Mouse (Mus musculus) adrenal gland, adult 2 months (tissue): Measurements from ENCODE around the gene Rtkn2. TPM values are rescaled to one million over a fixed set of nuclear protein-coding genes. Genes with fewer than 3 reads are reported as not detected.

Experiments used
- DNase-seq: peaks from one replicate; pipeline ENCODE4 v3.0.0; 2021
- polyA plus RNA-seq: library from polyadenylated mRNA; depleted of rRNA; stranded (reverse); fragments of >200 nt; gene quantifications from 2 replicates; pipeline ENCODE4 v1.2.3, GENCODE M21; 2012
- total RNA-seq, 2 experiments: library from RNA; stranded (reverse); gene quantifications; 2 replicates each; pipeline ENCODE4 v1.2.3; 2021

Gene Rtkn2
- total and polyA plus RNA-seq, 3 experiments, result 0.14 to 0.26 TPM; not detected in 1

- no peak for DNase-seq
These were observed 16.8 kb downstream of the Rtkn2 start for GRCm38 (mm10) chr10:67996171-67996570.

GRCm38 (mm10) chr10:67998116-67998635, 18.8 kb downstream of the Rtkn2 start:
- peak; percentile 51 for DNase-seq

- no peak for DNase-seq
These were observed 19.8 kb downstream of the Rtkn2 start for GRCm38 (mm10) chr10:67999170-67999569.

- no peak for DNase-seq
These were observed 22.1 kb downstream of the Rtkn2 start for GRCm38 (mm10) chr10:68001456-68001855.

DNA sequence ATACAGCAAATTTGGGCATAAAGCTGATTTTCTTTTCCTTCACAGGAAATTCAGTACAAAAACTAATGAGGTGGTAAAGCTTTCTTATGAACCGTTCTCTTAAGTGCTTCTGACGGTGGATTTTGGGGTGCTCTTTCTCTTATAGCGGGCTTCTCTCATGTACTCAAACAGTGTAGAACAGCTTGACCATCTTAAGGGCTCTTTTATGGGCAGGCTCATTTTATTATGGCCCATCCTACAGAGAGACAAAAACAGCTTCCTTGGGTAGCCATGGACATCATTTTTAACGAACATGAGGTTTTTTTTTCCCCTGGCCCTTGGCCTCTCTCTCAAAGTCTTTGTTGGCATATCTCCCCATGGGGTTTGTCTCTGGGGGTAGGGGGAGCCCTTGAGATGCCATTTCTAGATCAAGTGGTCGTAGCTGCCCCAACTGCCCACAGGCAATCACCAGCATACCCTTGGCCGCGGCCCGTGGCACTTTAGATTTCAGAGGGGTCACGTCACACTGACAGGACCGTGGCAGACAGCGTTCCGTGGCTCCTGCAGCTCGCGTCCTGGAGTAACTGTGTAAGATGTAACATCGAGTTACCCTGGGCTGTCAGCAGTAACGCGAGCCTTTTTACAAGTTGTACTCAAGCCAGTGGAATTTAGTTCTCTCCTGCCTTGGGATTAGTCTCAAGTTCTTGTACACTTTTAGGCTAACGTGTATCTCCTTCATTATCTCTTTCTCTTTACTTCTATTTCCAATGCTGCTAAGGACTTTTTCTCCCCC, 24.5 kb downstream of the Rtkn2 start:
- DNase-seq, result no peak

DNA sequence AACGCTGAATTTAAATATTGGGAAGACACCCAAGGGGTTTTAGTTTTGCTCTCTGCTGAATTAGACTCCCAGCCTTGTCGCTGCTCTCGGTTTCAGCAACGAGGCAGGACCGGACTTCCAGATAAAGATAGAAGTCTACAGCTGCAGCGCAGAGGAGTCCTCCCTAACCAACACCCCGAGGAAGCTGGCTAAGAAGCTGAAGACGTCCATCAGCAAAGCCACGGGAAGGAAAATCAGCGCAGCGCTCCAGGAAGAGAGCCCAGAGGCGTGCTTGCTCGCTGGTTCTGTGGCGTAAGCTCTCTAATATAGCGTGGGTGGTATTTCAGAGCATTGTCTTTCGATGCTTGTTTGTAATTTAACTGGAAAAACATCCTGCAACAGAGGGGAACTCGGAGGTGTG, 26.0 kb downstream of the Rtkn2 start:
- no peak for DNase-seq

DNA sequence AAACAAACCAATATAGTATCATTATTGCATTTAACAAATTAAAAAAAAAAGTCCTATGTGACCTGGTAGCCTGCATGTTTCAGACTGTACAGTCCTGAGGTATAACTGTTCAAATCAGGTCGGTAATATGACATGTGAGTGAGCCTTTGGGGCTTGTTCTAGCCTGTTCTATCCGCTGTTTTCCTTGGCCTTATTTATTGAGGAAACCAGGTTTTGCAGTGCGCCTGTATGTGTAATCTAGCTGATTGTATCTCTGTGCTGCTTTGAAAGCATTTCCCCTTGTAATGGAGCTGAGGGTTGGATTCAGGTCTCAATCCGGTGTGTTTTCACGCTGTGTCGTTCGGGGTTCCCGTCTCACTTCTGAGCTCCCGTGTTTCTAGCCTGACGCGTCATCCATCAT, 27.1 kb downstream of the Rtkn2 start:
- DNase-seq, result no peak

- DNase-seq, result no peak
These were observed 27.7 kb downstream of the Rtkn2 start for GRCm38 (mm10) chr10:68007103-68007502.

GRCm38 (mm10) chr10:68008198-68008955, 29.0 kb downstream of the Rtkn2 start:
- DNase-seq, result peak; percentile 60

GRCm38 (mm10) chr10:68009301-68009700, 29.9 kb downstream of the Rtkn2 start:
- DNase-seq, result no peak

GRCm38 (mm10) chr10:68009867-68010266, 30.5 kb downstream of the Rtkn2 start:
- no peak for DNase-seq

- DNase-seq, result peak; percentile 22
These were observed 33.8 kb downstream of the Rtkn2 start for GRCm38 (mm10) chr10:68013137-68013536.

DNA sequence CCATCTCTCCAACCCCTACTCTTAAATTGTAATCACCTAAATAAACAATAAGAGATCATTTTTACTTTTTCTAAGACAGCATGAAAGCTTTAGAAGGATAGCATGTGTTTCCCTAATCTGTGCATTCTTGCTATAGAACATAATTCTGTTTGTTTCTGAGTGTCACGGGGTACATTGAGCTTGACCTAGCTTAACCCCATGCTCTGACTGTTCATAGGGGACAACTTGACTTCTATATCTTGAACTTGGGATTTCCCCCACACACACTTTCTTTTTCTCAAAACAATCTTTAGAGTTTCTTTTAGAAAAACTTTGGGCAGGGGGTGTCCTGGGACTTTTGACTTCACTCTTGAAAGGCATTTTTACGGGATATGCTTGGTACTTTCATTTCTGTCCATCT, 41.4 kb downstream of the Rtkn2 start:
- DNase-seq, result no peak

GRCm38 (mm10) chr10:68025660-68026059, 46.3 kb downstream of the Rtkn2 start:
- no peak for DNase-seq

DNA sequence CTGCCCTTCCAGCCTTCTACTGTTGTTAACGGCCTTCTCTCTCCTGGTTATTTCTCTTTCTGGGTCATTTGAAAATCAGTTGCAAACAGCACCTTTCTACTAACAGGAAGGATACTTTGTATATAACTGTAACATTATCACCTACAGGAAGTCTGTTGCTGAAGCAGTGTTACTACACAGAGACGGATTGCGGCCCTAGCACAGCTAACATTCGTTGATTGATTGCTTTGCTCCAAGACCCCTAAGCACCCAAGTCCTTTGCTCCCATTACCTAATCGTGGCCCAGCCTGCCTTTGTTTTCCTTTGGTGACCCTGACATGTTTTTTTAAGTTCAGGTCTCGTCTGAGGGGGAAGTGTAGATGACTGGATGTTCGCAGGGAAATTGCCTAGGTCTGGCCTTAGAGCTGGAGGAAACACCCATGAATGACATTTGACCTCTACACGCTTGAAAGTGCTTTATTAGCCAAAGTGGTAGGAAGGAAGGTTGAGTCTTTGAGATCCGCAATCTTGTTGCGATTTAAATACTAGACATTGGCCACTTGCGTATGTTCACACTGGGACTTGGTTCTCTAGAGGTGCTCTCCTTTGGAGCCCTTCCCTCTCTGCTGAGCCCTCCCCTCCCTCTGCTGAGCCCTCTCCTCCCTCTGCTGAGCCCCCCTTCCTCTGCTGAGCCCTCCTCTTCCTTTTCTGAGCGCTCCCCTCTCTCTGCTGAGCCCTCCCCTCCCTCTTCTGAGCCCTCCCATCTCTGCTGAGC, 49.1 kb downstream of the Rtkn2 start:
- no peak for DNase-seq

DNA sequence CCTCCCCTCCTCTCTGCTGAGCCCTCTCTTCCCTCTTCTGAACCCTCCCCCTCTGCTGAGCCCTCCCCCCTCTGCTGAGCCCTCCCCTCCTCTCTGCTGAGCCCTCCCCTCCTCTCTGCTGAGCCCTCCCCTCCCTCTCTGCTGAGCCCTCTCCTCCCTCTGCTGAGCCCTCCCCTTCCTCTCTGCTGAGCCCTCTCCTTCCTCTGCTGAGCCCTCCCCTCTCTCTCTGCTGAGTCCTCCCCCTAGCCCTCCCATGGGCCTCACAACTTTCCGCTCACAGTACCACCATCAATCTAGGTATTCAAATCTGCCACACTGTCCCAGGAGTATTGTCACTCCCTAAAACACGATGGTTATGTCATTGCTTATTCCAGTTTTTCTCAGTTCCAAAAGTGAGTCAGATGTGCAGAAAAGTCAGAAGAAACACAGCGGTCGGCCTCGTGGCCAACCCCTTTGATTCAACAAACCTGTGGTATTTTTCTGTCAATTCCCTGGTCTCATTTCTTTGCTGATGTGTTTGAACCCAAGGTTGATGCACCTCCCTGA, 49.8 kb downstream of the Rtkn2 start:
- no peak for DNase-seq

DNA sequence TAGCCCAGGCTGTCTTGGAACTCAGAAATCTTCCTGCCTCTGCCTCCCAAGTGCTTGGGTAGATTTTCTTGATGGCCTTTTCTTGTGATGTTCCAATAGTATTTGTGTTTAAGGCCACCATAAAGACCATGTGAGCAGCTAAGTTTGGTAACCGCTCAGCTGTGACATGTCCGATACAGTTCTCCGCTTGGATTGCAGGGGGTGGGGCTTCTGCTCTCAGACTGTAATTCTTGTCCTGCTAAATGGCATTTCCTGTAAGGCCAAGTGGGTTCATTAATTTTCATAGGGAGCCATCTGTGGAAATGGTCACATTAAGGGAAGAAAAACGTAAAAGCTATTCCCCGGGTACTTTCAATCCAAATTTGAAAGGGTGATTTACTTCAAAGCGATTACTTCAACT, 50.7 kb downstream of the Rtkn2 start:
- DNase-seq, result no peak

DNA sequence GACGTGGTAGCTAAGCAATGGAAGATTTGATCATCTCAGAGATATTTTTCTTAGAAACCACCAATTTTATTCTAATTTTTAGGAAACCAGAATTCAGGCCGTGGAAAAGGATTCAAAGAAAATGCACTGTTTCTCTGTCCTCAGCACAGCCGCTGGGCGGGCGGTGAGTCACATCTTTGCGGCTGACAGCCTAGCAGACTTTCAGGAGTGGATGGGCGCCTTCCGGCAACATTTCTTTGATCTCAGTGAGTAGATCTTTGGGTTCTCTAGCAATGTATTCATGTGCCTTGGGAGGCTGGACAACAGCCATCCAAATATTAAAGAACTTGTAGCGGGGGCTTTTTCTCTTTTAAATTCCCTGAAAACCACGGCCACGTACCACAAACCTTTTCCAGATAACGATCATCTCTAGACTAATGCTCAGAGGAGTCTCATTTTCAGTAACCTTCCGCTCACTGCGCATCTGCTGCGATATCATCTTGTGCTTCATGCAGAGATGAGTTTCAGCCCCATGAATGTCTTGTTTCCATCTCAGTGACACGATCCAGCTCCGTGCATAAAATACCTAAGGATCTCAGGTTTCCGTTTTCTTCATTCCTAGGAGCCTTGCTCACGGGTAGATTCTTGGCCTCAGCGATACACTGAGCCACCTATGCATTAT, 56.5 kb downstream of the Rtkn2 start:
- DNase-seq, result no peak

DNA sequence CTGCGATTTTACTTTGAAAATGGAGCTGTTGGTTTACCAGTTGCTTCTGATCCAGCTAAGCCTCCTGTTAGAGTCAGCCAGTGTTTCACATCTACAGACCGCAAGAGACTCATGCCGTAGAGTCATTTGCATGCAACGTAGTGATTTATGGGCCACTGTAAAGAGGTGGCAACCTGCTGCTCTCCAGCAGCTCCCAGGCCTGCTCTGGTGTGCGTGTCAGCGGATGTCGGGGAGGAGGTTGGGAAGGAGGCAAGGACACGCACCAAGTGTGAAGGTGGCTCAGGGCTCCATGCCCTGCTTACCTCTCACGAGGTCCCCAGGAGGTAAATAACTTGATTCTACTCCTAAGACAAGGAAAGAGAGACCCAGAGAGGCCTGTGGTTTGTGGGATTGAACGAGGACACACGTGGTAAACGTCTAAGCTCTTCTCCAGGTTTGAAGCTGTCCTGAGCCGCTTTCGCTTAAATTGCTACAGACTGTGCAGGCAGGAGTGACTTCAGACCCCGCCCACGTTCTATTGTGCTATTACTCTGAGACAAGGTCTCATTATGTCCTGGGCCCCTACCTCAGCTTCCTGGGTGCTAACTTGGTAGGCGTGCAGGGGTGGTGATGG, 57.1 kb downstream of the Rtkn2 start:
- DNase-seq, result no peak

GRCm38 (mm10) chr10:68038997-68039624, 59.7 kb downstream of the Rtkn2 start:
- no peak for DNase-seq
